Mouse (Mus musculus): ENCODE data around the gene Bad. TPM values are rescaled to one million over a fixed set of nuclear protein-coding genes. Genes with fewer than 3 reads are reported as not detected.
A peak's percentile ranks its signal among the peaks of the same experiment; 100 is the strongest.

The Bad gene
- total RNA-seq, 4 experiments from 2014 or later, result 19.5 to 23.8 (median 21.3) TPM

DNA sequence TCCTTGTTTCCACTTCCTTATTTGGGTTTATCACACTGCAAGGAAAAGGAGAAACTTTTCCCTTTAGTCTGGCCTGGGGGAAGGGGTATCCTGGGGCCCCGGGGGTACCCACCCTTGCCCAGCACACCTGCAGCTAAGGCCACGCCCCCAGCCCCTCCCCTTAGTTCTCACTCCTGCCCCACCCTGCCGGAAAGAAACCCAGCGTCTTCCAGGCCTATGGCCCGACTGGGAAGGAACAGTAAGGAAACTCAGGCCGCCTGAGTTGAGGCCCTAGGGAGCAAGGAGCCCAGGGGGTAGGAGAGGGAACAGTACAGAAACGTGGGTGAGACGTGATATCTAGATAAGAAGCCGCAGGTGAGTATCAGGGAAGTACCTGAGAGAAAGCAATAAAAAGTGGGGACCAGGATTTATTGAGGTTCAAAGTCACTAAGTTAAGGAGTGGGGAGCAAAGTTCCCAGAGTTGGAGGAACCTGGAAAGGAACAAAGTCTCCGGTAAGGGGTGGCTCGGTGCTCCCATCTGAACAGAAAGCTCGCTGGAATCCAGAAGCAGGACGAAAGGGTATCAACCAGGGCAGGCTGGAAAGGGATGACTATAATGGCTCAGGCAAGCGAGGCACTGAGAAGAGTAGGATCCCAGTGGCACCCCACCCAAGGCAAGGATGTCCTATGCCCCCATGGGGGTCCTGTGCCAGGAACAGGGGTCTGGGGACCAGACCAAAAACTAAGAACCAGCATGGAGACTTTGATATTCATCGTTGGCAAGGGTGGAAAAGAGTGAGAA is 27.0 kb downstream of the Bad start:
- DNase-seq (ENCODE audit: low spot score), result no peak

DNA sequence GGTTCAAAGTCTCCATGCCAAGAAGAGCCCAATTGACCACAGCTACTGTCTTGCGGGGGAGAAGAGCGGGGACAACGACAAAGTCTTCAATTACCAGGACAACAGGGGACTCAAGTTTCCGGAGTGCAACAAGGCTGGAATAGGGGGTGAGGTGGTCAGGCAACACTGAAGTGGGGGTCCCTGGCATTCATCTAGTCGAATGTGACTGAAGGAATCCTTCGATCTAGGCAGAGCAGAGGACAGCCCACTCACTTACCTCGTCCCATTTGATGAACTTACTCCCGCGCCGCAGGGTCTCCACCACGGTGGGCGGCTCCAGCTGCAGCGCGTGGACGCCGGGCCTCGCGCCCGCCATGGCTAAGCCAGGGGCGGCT is 27.6 kb downstream of the Bad start:
- no peak for DNase-seq (ENCODE audit: low spot score)

DNA sequence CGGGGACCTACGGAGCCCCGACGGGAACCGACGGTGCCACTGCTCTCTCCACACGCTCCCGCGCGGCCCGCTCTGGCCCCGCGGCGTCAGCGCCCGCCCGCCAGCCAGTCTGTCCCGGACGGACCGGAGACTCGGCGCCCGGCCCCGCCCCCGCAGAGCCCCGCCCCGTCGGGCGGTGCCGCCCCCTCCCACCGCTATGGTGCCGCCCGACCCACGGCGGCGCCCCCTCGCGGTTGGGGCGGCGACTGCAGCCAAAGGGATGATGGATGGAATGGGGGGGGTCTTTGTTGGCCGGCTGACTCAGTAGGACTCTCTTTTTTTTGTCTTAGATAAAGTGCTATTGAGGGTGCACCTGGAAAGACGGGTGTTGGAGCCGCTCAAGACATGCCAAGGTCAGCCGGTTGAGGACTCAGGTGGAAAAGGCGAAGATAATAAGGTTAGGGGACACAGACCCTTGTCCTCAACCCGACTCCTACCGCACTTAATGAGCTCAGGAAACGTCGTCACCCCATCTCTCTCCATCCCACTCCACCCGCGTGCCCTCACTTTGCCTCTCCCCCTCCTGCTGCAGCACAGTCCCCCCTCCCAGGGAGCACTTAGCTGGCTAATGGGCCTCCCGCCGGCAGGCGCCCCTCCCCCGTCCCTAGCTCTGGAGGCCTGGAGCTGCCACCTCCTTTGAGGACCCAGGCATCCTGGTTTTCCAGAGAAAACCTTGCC is 28.2 kb downstream of the Bad start:
- DNase-seq (ENCODE audit: low spot score), result no peak

DNA sequence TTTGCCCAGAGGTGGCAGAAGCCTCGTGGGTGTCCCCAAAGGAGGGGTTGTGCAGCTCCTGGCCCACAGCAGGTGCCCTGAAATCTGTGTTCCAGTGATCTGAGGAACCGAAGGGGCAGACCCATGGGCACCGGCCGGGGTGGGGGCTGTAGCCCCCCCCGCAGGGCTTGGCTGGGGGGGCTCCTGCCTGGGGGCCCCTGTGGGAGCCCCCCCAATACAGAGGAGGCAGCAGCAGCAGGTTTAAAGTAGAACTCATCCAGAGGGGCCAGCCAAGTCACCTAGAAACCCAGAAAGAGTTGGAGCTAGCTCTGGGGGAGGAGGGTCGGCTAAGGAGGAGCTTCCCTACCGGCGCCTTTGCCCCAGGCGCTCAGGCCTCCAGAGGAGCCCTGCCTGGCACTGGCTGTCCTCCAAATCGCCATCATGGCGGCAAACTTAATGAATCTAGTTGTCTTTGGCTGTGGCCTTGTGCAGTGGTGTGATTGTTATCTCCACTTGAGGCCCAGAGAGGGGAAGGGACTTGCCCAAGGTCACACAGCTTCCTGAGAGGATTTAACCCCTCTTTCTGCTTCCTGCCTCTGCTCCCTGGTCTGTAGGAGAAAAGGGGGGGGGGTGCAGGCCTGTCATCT is 28.9 kb downstream of the Bad start:
- no peak for DNase-seq (ENCODE audit: low spot score)

DNA sequence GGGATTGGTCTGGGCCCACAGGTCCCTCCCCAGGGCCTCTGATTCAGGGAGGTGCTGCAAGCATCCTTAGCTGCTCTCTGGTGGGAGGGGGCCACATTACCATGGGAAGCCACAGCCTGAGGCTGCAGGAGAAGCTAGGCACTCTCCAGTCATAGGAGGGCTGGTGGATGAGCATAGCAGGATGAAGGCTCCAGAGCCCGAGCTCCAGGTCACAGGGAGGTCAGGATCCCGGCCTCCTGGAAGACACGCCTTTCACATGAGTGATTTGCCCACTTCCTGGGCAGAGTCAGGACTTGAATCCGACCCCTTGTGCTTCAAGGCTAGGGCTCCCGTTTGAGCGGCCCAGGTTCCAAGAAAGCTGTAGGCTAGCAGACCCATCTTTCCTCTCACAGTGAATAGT is 30.0 kb downstream of the Bad start:
- DNase-seq (ENCODE audit: low spot score), result no peak

DNA sequence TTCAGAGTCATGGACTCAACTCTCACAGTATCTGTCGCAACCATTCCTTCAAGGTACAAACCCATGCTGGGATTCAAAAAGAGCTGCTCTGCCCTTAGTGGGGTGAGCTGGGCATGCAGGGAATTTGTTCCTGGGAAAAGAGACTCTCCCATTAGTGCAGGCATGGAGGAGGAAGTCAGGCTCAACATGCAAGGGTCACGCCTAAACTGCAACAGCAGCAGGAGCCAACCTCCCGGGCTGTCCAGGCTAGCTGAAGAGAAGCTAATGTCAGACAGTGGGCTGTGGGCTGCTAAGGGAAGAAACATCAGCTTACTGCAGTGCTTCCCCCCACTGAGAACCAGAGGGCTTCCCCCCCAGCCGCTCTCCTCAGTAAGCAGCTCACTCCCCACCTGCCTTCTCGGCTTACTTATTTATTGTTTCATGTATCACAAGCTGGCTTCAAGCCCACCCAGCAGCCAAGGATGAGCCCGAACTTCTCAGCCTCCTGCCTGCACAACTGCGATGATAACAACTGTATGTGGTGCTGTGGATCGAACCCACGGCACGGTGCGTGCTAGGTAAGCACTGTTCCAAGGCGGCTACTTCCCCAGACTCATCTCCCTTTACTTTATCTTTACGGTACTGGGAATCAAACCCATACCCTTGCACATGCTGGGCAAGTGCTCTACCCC is 30.7 kb downstream of the Bad start:
- DNase-seq (ENCODE audit: low spot score), result no peak

DNA sequence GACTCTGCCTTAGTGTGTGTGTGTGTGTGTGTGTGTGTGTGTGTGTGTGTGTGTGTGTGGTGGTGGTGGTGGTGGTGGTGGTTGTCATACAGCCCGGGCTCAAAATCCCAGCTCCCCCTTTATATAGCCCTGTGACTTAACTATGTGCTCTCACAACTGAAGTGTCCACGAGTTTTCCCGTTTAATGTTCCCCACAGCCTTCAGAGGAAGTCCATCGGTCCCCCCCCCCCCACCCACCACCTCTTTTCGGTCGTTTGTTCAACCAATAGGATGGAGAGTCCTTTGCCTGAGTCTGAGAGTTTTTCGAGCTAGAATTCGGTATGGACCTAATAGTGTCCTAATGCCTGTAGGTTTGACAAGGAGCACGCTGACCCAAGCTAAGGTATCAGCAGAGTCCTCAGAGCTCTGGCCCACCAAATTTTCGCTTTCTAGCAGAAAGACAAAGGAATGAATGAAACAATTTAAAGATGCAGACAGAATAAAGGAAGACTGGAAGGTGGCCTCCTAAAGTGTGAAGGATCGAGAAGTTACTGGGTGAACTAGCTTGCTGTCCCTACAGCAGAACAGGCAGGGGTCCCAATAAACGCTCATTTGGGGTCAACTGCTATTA is 32.0 kb downstream of the Bad start:
- DNase-seq (ENCODE audit: low spot score), result no peak

DNA sequence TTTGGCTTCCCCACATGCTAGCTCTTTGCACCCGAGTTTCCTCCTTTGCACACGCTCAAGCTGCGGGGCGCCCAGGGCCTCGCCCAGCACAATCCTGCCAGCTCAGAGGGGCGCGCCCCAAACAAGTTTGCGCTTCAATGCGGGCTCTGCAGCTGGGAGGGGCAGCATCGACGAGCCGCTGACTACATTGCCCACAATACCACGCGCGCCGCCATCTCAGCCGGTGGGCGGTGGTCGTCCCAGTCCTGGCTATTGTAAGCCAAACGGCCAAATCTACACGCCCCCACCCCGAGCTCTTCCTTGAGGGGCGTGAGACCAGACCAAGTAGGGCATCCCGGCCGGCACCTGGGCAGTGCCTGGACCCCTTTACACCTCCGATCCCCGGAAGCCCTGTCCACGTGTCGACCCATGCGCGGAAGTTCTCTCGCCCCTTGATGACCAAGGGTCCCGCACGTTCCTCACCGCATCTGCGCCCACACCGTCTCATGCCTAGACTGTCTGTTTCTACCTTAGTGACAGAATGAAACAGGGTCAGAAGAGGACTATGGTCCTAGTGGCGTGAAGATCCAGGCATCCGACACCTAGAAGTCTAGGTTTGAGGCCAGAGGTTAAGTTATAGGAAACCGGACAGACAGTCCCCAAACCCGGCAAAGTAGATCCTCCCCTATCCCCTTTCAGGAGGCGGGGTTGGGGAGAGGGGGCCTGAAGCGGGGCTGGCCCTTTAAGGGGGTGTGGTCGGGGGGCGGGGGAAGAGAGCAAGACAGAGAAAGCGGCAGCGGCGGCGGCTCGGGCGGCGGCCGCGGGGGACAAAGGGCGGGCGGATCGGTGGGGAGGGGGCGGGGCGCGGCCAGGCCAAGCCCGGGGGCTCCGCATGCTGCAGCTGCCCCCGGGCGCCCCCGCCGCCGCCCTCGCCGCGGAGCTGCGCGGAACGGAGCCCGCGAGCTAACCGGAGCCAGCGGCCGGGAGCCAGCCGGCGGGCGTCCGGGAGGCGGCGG is 32.8 kb downstream of the Bad start, which contains the start of gene Ppp1r14b:
Gene Ppp1r14b (plus strand): TSS at position 758 of the 995 bp plus-strand sequence.
- peak; percentile 71 for DNase-seq (ENCODE audit: low spot score)

DNA sequence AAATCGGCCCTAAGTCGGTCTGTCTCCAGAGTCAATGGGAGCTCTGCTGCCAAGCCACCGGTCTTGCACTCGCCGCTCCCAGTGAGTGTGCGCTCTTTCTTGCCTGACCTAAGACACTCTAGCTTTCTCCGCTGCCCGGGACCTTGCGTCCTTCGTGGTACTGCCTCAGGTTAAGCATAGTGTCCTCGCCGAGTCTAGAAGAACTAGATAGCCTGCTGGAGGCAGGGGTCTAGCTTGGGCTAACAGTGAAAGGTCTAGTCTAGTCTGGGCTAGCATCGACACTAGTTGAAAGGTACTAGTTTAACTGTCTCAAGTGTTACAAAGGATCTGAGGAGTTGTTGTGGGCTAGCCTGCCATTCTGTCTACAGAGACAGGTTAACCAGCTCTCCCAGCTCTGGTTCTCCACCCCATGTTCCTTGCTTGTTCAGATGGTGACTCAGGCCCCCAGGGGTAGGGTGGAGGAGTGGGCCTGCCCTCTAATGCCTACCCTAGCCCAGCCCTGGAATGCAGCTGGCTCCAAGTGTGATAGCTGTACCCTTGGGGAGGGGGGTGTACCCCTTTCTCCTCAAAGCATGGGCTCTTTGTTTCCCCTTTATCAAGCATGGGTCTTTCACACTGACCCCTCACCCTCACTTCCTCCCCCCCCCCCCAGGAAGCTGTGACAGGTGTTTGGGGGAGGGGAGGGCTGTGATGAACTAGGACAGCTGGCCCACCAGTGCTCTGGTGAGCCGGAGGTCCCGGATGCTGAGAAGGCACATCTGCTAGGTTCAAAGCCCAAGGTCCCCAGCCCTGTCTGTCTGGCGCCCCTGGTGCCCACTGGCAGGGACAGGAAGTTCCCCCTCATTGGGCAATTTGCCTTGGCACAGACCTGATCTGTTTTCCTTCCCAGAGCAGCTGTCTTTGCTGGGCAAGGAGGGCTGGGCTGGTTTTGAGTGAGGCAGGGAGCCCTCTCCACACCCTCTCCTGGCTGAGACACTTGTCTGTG is 34.2 kb downstream of the Bad start, which contains the start of gene Plcb3:
Gene Plcb3 (minus strand): TSS at position 934 of the 985 bp plus-strand sequence.
- DNase-seq (ENCODE audit: low spot score), result no peak

DNA sequence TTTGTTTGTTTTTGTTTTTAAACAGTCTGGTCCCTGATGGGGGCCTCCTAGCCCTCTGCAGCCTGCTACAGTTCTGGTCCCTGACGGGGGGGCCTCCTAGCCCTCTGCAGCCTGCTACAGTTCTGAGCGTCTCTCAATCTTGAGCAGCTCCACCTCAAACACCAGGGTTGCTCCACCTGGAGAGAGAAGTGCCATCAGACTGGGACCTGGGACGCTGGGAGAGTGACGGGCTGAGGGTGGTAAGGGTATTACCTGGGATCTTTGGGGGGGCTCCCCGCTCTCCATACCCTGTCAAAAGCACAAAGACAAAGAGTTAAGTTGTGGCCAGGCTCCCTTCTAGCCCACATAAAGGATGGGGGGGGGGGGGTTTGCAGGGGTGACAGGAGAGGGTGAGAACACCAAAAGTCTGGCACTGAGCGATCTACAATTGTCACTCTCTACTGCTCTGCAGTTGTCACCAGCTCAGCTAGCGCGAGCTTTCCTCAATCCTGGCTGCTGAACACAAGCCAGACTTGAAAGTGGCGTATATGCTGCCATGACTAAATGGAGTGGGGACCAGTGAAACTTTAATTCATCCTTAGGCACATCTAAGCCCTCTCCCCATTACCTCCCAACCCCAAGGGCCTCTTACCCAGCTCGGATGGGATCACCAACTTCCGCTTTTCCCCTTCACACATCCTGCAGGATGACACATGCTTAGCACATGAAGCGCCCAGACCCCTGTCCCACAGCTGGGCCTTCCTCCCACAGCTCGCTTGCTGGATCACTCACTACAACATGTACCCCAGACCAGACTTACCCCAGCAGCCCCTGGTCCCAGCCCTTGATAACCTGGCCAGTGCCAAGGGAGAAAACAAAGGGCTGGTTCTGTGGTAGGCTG is 36.3 kb downstream of the Bad start:
- DNase-seq (ENCODE audit: low spot score), result no peak

DNA sequence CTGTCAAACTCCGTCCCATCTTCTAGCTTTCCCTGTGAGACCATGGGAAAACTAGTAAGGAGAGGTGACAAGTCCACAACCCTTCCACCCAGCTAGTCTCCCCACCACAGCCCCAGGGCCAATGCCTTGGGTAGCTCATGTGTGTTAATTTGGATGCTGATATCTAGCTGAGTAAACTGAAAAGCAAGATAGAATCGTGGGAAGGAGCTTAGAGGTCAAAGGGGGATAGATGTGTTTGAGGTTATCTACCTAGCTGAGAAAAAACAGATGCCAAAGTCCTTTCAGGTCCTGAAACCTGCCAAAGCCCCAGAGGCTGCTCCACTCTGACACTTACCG is 36.9 kb downstream of the Bad start:
- DNase-seq (ENCODE audit: low spot score), result no peak

DNA sequence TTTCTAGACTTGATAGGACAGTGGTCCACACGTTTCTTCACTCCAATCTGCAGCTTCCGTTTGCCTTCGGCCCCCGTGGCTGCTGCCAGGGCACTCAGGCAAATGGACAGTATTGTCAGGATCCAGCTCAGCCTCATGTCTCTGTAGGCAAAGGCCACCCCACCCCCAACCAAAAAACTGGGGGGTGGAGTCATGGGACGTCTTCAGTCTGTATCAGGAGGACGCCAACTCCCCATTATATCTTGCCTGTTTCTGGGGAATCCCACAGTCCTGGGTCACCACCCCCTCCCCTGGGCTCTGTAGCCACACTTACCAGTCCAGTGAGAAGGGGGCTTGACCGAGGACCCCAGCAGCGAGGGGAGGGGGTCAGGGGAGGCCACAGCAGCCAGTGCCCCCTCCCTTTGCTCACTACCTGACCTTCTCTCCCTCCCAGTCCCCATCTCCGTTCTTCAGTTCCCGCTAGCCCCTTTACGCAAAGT is 37.4 kb downstream of the Bad start:
- DNase-seq (ENCODE audit: low spot score), result no peak

DNA sequence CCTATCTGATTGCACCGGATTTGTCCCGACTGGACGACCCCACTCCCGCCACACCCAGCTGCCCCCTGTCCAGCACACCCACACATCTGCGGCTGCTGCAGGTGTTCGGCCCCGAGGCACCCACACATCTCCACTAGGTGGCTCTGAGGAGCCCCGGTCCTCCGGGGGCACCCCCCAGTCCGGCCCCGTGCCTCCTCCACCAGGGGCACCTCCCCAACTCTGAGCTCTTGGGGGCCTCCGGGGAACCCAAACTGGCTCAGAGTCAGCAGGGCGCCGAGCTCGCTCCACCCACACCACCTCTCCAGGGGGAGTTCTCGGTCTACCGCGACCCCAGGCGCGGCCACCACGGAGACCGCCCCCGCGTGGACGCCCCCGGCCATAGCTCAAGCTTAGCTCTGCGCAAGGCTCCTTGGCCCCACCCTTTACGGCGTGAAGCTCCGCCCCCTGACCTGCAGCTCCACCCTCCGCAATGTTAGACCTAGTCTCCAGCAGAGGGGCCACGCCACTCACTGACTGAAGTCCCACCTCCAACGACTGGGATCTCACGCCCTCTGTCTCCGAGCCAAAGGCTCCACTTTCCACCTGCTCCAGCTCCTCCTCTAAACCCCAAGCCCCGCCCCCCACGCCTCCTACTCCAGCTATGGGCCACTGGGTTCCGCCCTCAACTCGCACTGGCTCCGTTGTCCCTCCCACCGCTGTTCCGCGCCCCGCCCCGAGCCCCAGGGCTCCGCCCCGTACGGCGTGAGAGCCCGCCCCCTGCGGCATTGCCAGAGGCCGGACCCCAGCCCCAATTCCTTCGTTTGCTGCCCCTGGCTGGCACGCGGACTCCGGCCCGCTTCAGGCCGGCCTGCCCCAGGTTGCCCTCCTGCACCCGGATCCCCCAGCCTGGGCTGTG is 38.1 kb downstream of the Bad start:
- peak; percentile 99 for DNase-seq (ENCODE audit: low spot score)

DNA sequence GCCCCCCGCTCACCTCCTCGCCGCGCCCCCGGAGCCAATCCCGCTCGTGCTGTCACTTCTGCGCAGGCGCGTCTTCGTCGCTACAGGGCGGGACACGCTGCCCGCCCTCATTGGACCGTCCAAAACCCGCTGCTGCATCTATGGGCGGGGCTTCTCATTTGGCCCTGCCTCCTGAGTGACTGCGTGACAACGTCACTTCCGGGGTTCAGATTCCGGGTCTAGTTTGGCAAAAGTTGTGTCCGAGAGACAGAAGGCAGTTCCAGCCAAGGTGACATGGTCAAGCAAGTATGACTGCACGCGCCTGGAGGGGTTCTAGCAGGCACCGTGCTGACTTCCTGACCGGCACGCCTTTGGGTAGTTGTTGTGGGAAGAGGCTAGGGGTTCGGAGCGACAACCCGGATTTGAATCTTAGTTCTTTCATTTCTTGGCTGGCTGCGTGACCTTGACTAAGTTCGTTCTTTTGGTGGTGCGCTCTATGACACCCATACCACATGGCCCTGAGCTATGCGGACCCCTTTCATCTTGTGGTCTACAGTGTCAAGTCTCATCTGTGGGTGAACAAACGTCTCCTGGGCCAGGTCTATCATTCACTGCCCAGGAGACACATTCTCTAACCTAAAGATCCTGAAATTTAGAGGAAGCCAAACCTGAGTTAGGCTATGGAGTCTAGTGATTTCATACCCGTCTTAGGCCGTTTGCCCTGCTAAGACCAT is 38.9 kb downstream of the Bad start, which contains the start of gene Fkbp2:
Gene Fkbp2 (minus strand): TSS at position 121 of the 713 bp plus-strand sequence.
- DNase-seq (ENCODE audit: low spot score), result peak; percentile 98

DNA sequence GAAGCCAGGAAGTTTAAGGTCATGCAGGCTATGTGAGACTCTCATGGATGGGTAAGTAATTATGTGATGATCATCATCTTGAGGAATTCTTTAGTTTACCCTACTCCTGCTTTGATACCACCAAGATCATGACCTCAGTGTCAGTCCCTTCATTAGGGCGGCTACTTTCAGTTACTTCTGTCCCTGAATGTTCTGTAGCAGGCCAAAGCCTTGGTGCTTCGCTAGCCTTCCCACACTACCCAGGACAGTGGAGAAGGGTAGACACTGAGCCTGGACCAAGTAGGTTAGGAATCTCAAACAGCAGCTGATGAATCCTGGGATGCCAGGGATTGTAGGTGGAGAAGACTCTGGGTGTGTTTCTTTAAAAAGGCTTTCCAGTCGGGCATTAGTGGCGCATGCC is 39.8 kb downstream of the Bad start:
- no peak for DNase-seq (ENCODE audit: low spot score)

DNA sequence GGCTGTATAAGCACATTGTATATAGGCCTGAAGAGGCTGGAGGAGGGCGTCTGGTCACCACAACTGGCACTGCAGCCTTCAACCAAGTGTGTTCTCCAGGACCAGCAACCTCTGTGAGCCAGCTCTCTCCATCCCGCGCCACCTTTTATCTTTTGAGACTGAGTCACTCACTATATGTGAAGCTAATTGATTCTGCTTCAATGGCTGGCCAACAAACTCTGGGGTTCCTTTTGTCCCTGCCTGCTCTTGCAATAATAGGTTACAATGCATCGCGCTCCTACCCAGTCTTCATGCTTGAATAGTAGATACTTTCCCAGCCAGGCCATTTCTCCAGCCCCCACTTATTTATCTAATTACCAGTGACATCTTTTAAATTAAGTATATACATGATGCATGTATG is 42.0 kb downstream of the Bad start:
- DNase-seq (ENCODE audit: low spot score), result no peak

Data from heart, adult 8-10 months (tissue).